Mouse (Mus musculus): ENCODE measurements around the gene Neu2. TPM values are rescaled to one million over a fixed set of nuclear protein-coding genes. Genes with fewer than 3 reads are reported as not detected.

Gene Neu2
- polyA plus RNA-seq, 1 experiment = 0.22 TPM

DNA sequence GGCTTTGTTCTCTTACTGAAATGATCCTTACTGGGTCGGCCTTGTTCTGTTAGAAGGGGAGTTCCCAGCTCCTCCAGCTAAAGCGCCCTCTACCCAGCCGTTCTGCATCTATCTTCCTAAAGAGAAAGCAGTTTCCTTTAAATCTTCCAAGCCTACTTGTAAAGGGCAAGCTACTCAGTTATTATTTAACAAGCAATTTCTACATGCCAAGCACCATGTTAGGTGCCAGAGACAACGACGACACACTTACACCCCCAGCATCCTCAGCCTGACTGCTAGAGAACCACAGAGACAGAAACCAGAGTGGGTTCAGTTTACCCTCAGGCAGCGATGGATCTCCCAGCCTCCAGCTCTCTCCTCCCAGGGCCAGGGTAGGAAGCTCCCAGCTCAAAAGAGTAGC is 1.8 kb upstream of the Neu2 start:
- no peak for DNase-seq (ENCODE audit: low read depth)

GRCm38 (mm10) chr1:87508591-87509560 is 813 bp upstream of the Neu2 start:
- no peak for DNase-seq (ENCODE audit: low read depth)
- no peak for TF ChIP-seq POLR2A (IDR thresholded peaks at IDR 0.05; ENCODE audit: borderline replicate concordance, extremely low read depth, insufficient read depth, insufficient read length, poor library complexity, severe bottlenecking)
- no peak for TF ChIP-seq CTCF (IDR thresholded peaks at IDR 0.05; ENCODE audit: borderline replicate concordance, extremely low read depth, insufficient read depth, insufficient read length)

More for the DNA sequence above, 1.8 kb upstream of the Neu2 start:
- TF ChIP-seq POLR2A (IDR thresholded peaks at IDR 0.05; ENCODE audit: borderline replicate concordance, extremely low read depth, insufficient read depth, insufficient read length, poor library complexity, severe bottlenecking) = no peak
- TF ChIP-seq CTCF (IDR thresholded peaks at IDR 0.05; ENCODE audit: borderline replicate concordance, extremely low read depth, insufficient read depth, insufficient read length) = no peak

GRCm38 (mm10) chr1:87510166-87510691 is 540 bp downstream of the Neu2 start:
- 0 out of 2 replicates have a peak, but pooled peaks have one; percentile 3 for TF ChIP-seq POLR2A (IDR thresholded peaks at IDR 0.05; ENCODE audit: borderline replicate concordance, extremely low read depth, insufficient read depth, insufficient read length, poor library complexity, severe bottlenecking)
- TF ChIP-seq CTCF (IDR thresholded peaks at IDR 0.05; ENCODE audit: borderline replicate concordance, extremely low read depth, insufficient read depth, insufficient read length) = no peak
- DNase-seq (ENCODE audit: low read depth) = peak; percentile 76

DNA sequence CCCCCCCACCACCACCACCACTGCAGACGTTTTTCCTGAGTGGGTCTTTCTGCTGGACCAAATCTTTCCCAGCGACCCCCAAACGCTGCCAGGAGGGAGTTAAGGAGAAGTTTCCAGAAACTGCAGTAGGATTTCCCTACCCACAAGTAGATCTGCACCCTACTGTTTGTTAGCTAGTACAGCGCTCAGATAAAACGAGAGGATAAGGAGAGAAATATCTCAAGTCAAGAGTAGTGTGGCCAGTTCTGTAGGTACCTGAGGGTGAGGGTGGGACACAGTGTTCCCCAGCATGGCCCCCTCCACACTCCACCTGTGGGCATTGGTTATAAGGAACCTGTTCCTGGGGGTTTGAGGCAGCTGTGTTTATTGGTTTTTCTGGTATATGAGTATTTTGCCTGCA is 1.2 kb downstream of the Neu2 start:
- TF ChIP-seq CTCF (IDR thresholded peaks at IDR 0.05; ENCODE audit: borderline replicate concordance, extremely low read depth, insufficient read depth, insufficient read length) (no peak), POLR2A (IDR thresholded peaks at IDR 0.05; ENCODE audit: borderline replicate concordance, extremely low read depth, insufficient read depth, insufficient read length, poor library complexity, severe bottlenecking) (no peak)
- DNase-seq (ENCODE audit: low read depth) = no peak

DNA sequence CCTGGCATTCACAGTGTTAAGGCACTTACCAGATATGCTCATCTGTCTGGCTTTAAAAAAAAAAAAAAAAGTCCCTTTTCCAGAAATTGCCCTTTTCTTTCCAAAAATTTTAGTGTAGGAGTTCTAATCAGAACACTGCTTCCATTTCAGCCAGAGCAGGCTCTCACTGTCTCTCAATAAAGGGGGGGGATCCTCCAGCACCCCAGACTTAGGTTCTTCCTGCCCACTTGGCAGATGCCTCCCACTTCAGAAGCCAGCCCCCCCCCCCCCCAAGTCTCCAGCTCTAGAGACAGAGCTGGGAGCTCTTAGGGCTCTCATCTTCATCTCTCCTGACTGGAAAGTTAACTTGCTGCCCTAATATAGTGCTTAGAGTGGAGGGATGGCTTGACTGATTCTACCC is 10.8 kb downstream of the Neu2 start:
- TF ChIP-seq POLR2A (IDR thresholded peaks at IDR 0.05; ENCODE audit: borderline replicate concordance, extremely low read depth, insufficient read depth, insufficient read length, poor library complexity, severe bottlenecking) (no peak), CTCF (IDR thresholded peaks at IDR 0.05; ENCODE audit: borderline replicate concordance, extremely low read depth, insufficient read depth, insufficient read length) (no peak)

GRCm38 (mm10) chr1:87521523-87521922 is 11.8 kb downstream of the Neu2 start:
- TF ChIP-seq POLR2A (IDR thresholded peaks at IDR 0.05; ENCODE audit: borderline replicate concordance, extremely low read depth, insufficient read depth, insufficient read length, poor library complexity, severe bottlenecking) = no peak
- TF ChIP-seq CTCF (IDR thresholded peaks at IDR 0.05; ENCODE audit: borderline replicate concordance, extremely low read depth, insufficient read depth, insufficient read length) = no peak
- no peak for DNase-seq (ENCODE audit: low read depth)

More for the DNA sequence above, 10.8 kb downstream of the Neu2 start:
- DNase-seq (ENCODE audit: low read depth) = no peak

- no peak for TF ChIP-seq POLR2A (IDR thresholded peaks at IDR 0.05; ENCODE audit: borderline replicate concordance, extremely low read depth, insufficient read depth, insufficient read length, poor library complexity, severe bottlenecking)
- no peak for TF ChIP-seq CTCF (IDR thresholded peaks at IDR 0.05; ENCODE audit: borderline replicate concordance, extremely low read depth, insufficient read depth, insufficient read length)
Observed at GRCm38 (mm10) chr1:87525041-87525440, 15.4 kb downstream of the Neu2 start.

DNA sequence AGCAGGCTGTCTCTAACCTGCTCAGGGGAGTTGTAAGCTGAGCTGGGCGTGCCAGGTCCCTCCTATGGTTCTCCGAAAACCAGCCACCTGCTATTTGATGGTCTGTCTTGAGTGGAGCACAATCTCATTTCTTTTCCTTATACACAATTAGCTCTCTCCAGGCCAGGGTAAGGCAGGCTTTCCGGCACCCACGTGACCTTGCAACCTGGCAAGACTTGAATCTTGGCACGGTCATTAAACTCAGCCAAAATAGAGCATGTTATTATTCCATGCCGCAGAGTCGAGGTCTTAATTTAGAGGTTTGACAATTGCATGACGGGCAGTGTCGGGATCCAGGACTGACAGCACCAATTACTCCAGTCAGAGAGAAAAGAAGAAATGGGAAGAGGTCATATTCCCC is 17.5 kb downstream of the Neu2 start:
- no peak for DNase-seq (ENCODE audit: low read depth)
- TF ChIP-seq CTCF (IDR thresholded peaks at IDR 0.05; ENCODE audit: borderline replicate concordance, extremely low read depth, insufficient read depth, insufficient read length) (no peak), POLR2A (IDR thresholded peaks at IDR 0.05; ENCODE audit: borderline replicate concordance, extremely low read depth, insufficient read depth, insufficient read length, poor library complexity, severe bottlenecking) (no peak)

More at GRCm38 (mm10) chr1:87525041-87525440, 15.4 kb downstream of the Neu2 start:
- no peak for DNase-seq (ENCODE audit: low read depth)

DNA sequence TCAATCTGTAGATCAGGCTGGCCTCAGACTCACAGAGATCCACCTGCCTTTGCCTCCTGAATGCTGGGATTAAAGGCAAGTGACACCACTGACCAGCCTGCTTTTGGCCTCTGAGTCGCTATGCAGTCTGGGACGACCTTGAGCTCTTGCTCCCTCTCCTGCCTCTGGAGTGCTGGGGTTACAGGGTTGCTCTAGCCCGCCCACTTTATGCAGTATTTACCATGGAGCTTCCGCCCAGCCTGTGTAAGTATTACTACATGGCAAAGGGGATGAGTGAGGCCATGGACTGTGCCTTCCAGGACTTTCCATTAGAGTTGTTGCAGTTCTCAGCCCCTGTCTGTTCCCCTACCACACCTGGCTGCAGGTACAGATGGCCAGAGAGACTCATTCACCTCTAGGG is 22.7 kb downstream of the Neu2 start:
- DNase-seq (ENCODE audit: low read depth) = no peak
- TF ChIP-seq POLR2A (IDR thresholded peaks at IDR 0.05; ENCODE audit: borderline replicate concordance, extremely low read depth, insufficient read depth, insufficient read length, poor library complexity, severe bottlenecking) (no peak), CTCF (IDR thresholded peaks at IDR 0.05; ENCODE audit: borderline replicate concordance, extremely low read depth, insufficient read depth, insufficient read length) (no peak)

GRCm38 (mm10) chr1:87534118-87534517 is 24.4 kb downstream of the Neu2 start:
- TF ChIP-seq POLR2A (IDR thresholded peaks at IDR 0.05; ENCODE audit: borderline replicate concordance, extremely low read depth, insufficient read depth, insufficient read length, poor library complexity, severe bottlenecking) = no peak
- no peak for TF ChIP-seq CTCF (IDR thresholded peaks at IDR 0.05; ENCODE audit: borderline replicate concordance, extremely low read depth, insufficient read depth, insufficient read length)
- no peak for DNase-seq (ENCODE audit: low read depth)

GRCm38 (mm10) chr1:87537008-87537407 is 27.3 kb downstream of the Neu2 start:
- no peak for TF ChIP-seq CTCF (IDR thresholded peaks at IDR 0.05; ENCODE audit: borderline replicate concordance, extremely low read depth, insufficient read depth, insufficient read length)
- no peak for TF ChIP-seq POLR2A (IDR thresholded peaks at IDR 0.05; ENCODE audit: borderline replicate concordance, extremely low read depth, insufficient read depth, insufficient read length, poor library complexity, severe bottlenecking)
- DNase-seq (ENCODE audit: low read depth) = no peak

Data from brain, embryonic 14.5 days (tissue).